Mouse (Mus musculus) limb, embryonic 11.5 days (tissue): ENCODE measurements at regions not wholly inside any gene's neighbourhood (a gene's known extent, or its start where the extent isn't known, plus 50 kb on each side); places are given as distances from the start of the nearest gene placed in this dataset.

Source experiments
- ATAC-seq: fragments of 200-750 bp; cut with Nextera tagmentation; 2 replicates; pipeline ENCODE4 v1.8.0; 2017; ENCODE audit warnings: low read depth; ENCODE audit not compliant: insufficient number of reproducible peaks, low FRiP score, low TSS enrichment
- DNase-seq: peaks from one replicate; pipeline ENCODE4 v3.0.0-alpha.2; 2015; ENCODE audit warnings: low spot score
- H3K27ac ChIP-seq: fragments of 300-500 bp; sonication (generic); replicated peaks from 2 replicates; pipeline ENCODE4 v1.5.1; 2014; ENCODE audit warnings: low read depth, mild to moderate bottlenecking, low read length
- H3K27me3 ChIP-seq: fragments of 300-500 bp; sonication (generic); 2 replicates; pipeline ENCODE4 v1.6.1; 2014; ENCODE audit warnings: mild to moderate bottlenecking, low read length, mixed read lengths; ENCODE audit not compliant: control insufficient read depth, insufficient read depth
- H3K36me3 ChIP-seq: fragments of 300-500 bp; sonication (generic); 2 replicates; pipeline ENCODE4 v1.6.1; 2014; ENCODE audit warnings: mild to moderate bottlenecking, low read length, moderate library complexity, mixed read lengths; ENCODE audit not compliant: control insufficient read depth, insufficient read depth
- H3K4me1 ChIP-seq: fragments of 300-500 bp; sonication (generic); 2 replicates; pipeline ENCODE4 v1.6.1; 2014; ENCODE audit warnings: low read length, mixed read lengths; ENCODE audit not compliant: control insufficient read depth, insufficient read depth
- H3K4me2 ChIP-seq: fragments of 300-500 bp; sonication (generic); 2 replicates; pipeline ENCODE4 v1.6.1; 2014; ENCODE audit warnings: low read depth, mild to moderate bottlenecking, moderate library complexity; ENCODE audit not compliant: severe bottlenecking
- H3K4me3 ChIP-seq: fragments of 300-500 bp; sonication (generic); 2 replicates; pipeline ENCODE4 v1.5.1; 2014; ENCODE audit warnings: low read depth, low read length
- H3K9ac ChIP-seq: fragments of 300-500 bp; sonication (generic); 2 replicates; pipeline ENCODE4 v1.6.1; 2014; ENCODE audit warnings: mild to moderate bottlenecking, low read length
- H3K9me3 ChIP-seq: fragments of 300-500 bp; sonication (generic); 2 replicates; pipeline ENCODE4 v1.6.1; 2016; ENCODE audit warnings: low read length; ENCODE audit not compliant: control insufficient read depth
- WGBS: fragments of 180-500 bp; shearing (Covaris S2); extraction: QIAGEN DNeasy Blood & Tissue Kit; methylation state at CpG from one replicate; pipeline ENCODE4 v1.1.7; 2014; 5-methylcytosine and 5-hydroxymethylcytosine counted together

GRCm38 (mm10) chr10:112521388-112521787 is 250.5 kb downstream of the Kcnc2 start:
- Histone ChIP-seq H3K4me2 (no peak overlapping the region), H3K36me3 (no peaks in the 10 kb centered on the region), H3K9ac (no peak overlapping the region), H3K27me3 (no peaks in the 10 kb centered on the region), H3K4me3 (no peak overlapping the region), H3K4me1 (no peaks in the 10 kb centered on the region), H3K27ac (no peak overlapping the region), H3K9me3 (no peaks in the 10 kb centered on the region)
- ATAC-seq, result no peak
- 82% methylated on average over 5 of the region's 5 CpGs for WGBS
- DNase-seq, result no peak

- Histone ChIP-seq H3K36me3 (no peaks in the 10 kb centered on the region), H3K9me3 (no peaks in the 10 kb centered on the region), H3K27me3 (no peaks in the 10 kb centered on the region), H3K27ac (no peak overlapping the region), H3K9ac (no peak overlapping the region), H3K4me3 (no peak overlapping the region), H3K4me1 (no peaks in the 10 kb centered on the region), H3K4me2 (no peak overlapping the region)
- ATAC-seq (no peak), DNase-seq (no peak)
- 80% methylated on average over 4 of the region's 4 CpGs for WGBS
Measured at GRCm38 (mm10) chr10:112543051-112543450, 272.1 kb downstream of the Kcnc2 start.

- H3K27me3 ChIP-seq, result no peaks in the 10 kb centered on the region
- no peaks in the 10 kb centered on the region for H3K4me1 ChIP-seq
- no peak overlapping the region for H3K4me2 ChIP-seq
- WGBS, result 89% methylated on average over 9 of the region's 9 CpGs
- no peak overlapping the region for H3K4me3 ChIP-seq
- no peak overlapping the region for H3K27ac ChIP-seq
- H3K9me3 ChIP-seq, result no peaks in the 10 kb centered on the region
- no peak for ATAC-seq
- no peak overlapping the region for H3K9ac ChIP-seq
- no peaks in the 10 kb centered on the region for H3K36me3 ChIP-seq
- no peak for DNase-seq
Measured at GRCm38 (mm10) chr10:112571772-112572551, 301.0 kb downstream of the Kcnc2 start.

GRCm38 (mm10) chr10:112572556-112572955 is 301.6 kb downstream of the Kcnc2 start:
- Histone ChIP-seq H3K4me1 (no peaks in the 10 kb centered on the region), H3K27ac (no peak overlapping the region), H3K9ac (no peak overlapping the region), H3K36me3 (no peaks in the 10 kb centered on the region), H3K4me2 (no peak overlapping the region), H3K27me3 (no peaks in the 10 kb centered on the region), H3K9me3 (no peaks in the 10 kb centered on the region), H3K4me3 (no peak overlapping the region)
- no peak for ATAC-seq
- no peak for DNase-seq

- Histone ChIP-seq H3K36me3 (no peaks in the 10 kb centered on the region), H3K27ac (no peak overlapping the region), H3K4me2 (no peak overlapping the region), H3K9ac (no peak overlapping the region), H3K9me3 (no peaks in the 10 kb centered on the region), H3K4me1 (no peaks in the 10 kb centered on the region), H3K4me3 (no peak overlapping the region), H3K27me3 (no peaks in the 10 kb centered on the region)
- DNase-seq (no peak), ATAC-seq (no peak)
- 88% methylated on average over 9 of the region's 9 CpGs for WGBS
Measured at GRCm38 (mm10) chr10:112584939-112585338, 314.0 kb downstream of the Kcnc2 start.

GRCm38 (mm10) chr10:112594327-112594726 is 323.4 kb downstream of the Kcnc2 start:
- 94% methylated on average over 2 of the region's 2 CpGs for WGBS
- DNase-seq, result no peak
- H3K4me3 ChIP-seq, result no peak overlapping the region

GRCm38 (mm10) chr10:112605592-112605991 is 323.2 kb downstream of the Atxn7l3b start:
- no peaks in the 10 kb centered on the region for H3K9me3 ChIP-seq
- H3K4me2 ChIP-seq, result no peak overlapping the region
- H3K4me1 ChIP-seq, result no peaks in the 10 kb centered on the region
- no peak overlapping the region for H3K4me3 ChIP-seq
- H3K36me3 ChIP-seq, result no peaks in the 10 kb centered on the region
- ATAC-seq (0 out of 2 replicates have a peak, but pooled peaks have one; percentile 31), DNase-seq (no peak)
- no peak overlapping the region for H3K9ac ChIP-seq
- 66% methylated on average over 2 of the region's 2 CpGs for WGBS
- H3K27ac ChIP-seq, result no peak overlapping the region
- no peaks in the 10 kb centered on the region for H3K27me3 ChIP-seq

More at GRCm38 (mm10) chr10:112594327-112594726, 323.4 kb downstream of the Kcnc2 start:
- no peak overlapping the region for H3K9ac ChIP-seq
- ATAC-seq, result no peak
- H3K4me1 ChIP-seq, result no peaks in the 10 kb centered on the region
- H3K4me2 ChIP-seq, result no peak overlapping the region
- H3K27ac ChIP-seq, result no peak overlapping the region
- no peaks in the 10 kb centered on the region for H3K9me3 ChIP-seq
- no peaks in the 10 kb centered on the region for H3K27me3 ChIP-seq
- no peaks in the 10 kb centered on the region for H3K36me3 ChIP-seq

- Histone ChIP-seq H3K36me3 (no peaks in the 10 kb centered on the region), H3K9ac (no peak overlapping the region), H3K27ac (no peak overlapping the region), H3K4me3 (no peak overlapping the region), H3K27me3 (no peaks in the 10 kb centered on the region), H3K9me3 (no peaks in the 10 kb centered on the region), H3K4me2 (no peak overlapping the region), H3K4me1 (no peaks in the 10 kb centered on the region)
- WGBS, result 59% methylated on average over 4 of the region's 4 CpGs
- DNase-seq (no peak), ATAC-seq (no peak)
Measured at GRCm38 (mm10) chr10:112607642-112608041, 321.2 kb downstream of the Atxn7l3b start.

- WGBS, result 65% methylated on average over 3 of the region's 3 CpGs
- Histone ChIP-seq H3K27me3 (no peaks in the 10 kb centered on the region), H3K4me3 (no peak overlapping the region), H3K4me1 (no peaks in the 10 kb centered on the region), H3K9ac (no peak overlapping the region), H3K27ac (no peak overlapping the region), H3K9me3 (no peaks in the 10 kb centered on the region), H3K4me2 (no peak overlapping the region), H3K36me3 (no peaks in the 10 kb centered on the region)
- no peak for ATAC-seq
- DNase-seq, result no peak
Measured at GRCm38 (mm10) chr10:112611711-112612110, 317.1 kb downstream of the Atxn7l3b start.
